Mouse (Mus musculus): ENCODE results near the gene Rbfox1.

Gene Rbfox1

DNA sequence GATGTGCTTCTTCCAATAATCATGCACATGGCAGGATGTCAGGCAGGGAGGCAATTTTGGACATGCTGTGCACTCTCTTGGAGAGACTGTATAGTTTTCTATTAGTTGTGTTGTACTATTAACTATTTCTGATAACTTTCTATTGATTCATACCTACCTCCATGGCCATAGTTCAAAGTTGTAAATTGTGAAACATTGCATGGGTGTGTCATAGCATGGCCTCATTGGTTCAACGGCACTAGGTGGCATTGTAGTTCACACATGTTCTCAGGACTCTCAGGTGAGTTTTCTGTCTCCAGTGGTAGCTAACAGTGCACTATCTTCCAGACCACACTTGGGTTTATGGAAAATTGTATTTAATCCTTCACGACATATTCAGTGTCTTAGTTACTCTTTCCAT lies 699.5 kb downstream of the Rbfox1 start:
- no peak for DNase-seq (ENCODE audit: extremely low read depth, insufficient read length, low spot score)

- no peak for DNase-seq (ENCODE audit: extremely low read depth, insufficient read length, low spot score)
Observed at GRCm38 (mm10) chr16:6585204-6585603, 700.0 kb downstream of the Rbfox1 start.

DNA sequence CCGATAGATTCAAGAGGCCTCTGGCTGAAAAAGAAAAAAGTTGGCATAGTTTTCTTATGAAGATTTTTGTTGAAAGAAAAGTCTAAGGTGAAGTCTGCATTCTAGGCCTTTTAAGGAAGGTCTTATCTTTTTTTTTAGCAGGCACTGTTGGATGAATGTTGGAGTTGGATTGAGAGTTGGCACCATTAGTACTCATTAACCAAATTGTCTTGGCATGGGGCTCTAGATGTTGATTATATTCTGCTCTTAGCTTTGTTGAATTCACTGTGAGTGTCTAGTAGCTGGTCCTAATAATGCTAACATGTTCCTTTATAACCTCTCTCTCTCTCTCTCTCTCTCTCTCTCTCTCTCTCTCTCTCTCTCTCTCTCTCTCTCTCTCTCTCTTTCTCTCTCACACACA lies 731.4 kb downstream of the Rbfox1 start:
- DNase-seq (ENCODE audit: extremely low read depth, insufficient read length, low spot score) = no peak

- DNase-seq (ENCODE audit: extremely low read depth, insufficient read length, low spot score) = no peak
Observed at GRCm38 (mm10) chr16:6640330-6640729, 755.2 kb downstream of the Rbfox1 start.

DNA sequence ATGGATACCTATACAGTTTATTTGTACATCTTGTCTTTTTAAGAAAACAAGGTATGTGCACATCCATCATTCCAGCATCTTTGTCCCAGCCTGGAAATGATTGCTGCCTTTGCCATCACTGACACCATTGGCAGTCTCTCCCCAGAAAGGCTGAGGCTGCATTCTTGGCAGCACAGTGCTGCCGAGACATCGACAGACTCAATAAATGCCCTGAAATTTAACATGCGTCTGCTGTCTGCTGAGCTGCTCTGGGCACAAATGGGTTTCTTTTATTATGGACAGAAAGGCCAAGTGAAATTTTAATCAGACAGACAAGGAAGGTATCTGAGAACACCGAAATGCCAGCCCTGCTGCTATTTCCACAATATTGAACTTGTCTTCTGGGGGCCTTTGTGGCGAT lies 761.8 kb downstream of the Rbfox1 start:
- no peak for DNase-seq (ENCODE audit: extremely low read depth, insufficient read length, low spot score)

- no peak for DNase-seq (ENCODE audit: extremely low read depth, insufficient read length, low spot score)
Observed at GRCm38 (mm10) chr16:6648753-6649152, 763.6 kb downstream of the Rbfox1 start.

- no peak for DNase-seq (ENCODE audit: extremely low read depth, insufficient read length, low spot score)
Observed at GRCm38 (mm10) chr16:6658594-6658993, 773.4 kb downstream of the Rbfox1 start.

GRCm38 (mm10) chr16:6686076-6686757 lies 801.1 kb downstream of the Rbfox1 start:
- DNase-seq (ENCODE audit: extremely low read depth, insufficient read length, low spot score) = no peak

- DNase-seq (ENCODE audit: extremely low read depth, insufficient read length, low spot score) = no peak
Observed at GRCm38 (mm10) chr16:6704847-6705246, 819.7 kb downstream of the Rbfox1 start.

- no peak for DNase-seq (ENCODE audit: extremely low read depth, insufficient read length, low spot score)
Observed at GRCm38 (mm10) chr16:6712341-6712740, 827.2 kb downstream of the Rbfox1 start.

DNA sequence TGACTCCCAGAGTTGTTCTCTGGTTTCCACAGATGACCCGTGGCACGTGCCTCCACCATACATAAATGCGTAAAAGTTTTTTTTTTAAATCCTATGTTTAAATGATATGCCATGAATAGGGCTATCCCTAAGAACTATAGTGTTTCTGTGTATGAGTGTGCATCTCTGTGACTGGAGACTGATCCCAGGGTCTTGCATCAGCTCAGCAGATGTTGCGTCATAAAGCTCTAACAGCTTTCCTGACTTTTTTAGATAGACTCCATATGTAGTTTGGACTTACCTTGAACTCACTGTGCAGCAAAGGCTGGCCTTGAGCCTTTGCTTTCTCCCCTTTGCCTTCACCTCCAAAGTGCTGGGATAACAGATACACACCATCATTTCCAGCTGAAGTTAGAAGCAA lies 830.1 kb downstream of the Rbfox1 start:
- no peak for DNase-seq (ENCODE audit: extremely low read depth, insufficient read length, low spot score)

GRCm38 (mm10) chr16:6716214-6716911 lies 831.2 kb downstream of the Rbfox1 start:
- DNase-seq (ENCODE audit: extremely low read depth, insufficient read length, low spot score) = peak; percentile 50

DNA sequence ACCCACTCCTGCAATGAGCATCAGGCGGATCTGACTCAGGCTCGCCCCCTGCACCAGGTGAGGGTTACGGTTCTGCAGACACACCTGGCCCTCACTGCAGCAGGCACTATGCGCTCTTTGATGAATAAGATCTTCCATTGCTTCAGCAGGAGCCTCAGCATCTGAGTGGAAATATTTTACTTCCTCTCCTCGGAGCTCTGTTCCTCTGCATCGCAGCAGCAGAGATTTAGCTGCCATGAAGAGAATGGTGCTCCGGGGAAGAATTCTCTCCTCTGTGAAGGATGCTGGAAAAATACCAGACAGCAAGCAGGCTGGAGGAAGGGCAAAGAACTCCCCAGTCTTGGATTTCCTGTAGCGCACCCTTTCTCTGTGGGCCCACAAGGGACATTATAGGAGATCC lies 833.9 kb downstream of the Rbfox1 start:
- no peak for DNase-seq (ENCODE audit: extremely low read depth, insufficient read length, low spot score)

GRCm38 (mm10) chr16:6732646-6733045 lies 847.5 kb downstream of the Rbfox1 start:
- DNase-seq (ENCODE audit: extremely low read depth, insufficient read length, low spot score) = no peak

DNA sequence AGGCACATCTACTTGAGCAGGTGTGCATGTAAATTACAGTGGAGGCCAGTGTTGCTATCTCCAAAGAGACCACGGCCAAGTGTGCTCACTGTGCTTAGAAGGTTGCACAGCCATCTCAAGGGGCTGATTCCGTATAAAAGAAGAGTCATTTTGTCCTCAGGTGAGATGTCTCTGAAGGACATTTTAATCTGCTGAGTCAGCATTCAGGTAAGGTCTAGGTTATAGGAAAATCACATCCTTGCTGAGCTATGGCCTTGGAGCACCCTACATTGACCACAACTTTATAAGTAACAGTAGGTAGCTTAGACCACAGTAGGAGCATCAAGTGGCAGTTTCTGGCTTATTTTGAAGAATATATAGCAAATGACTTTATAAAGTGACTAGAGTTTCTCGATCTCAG lies 848.3 kb downstream of the Rbfox1 start:
- no peak for DNase-seq (ENCODE audit: extremely low read depth, insufficient read length, low spot score)

- no peak for DNase-seq (ENCODE audit: extremely low read depth, insufficient read length, low spot score)
Observed at GRCm38 (mm10) chr16:6736566-6736965, 851.4 kb downstream of the Rbfox1 start.

GRCm38 (mm10) chr16:6736998-6737397 lies 851.8 kb downstream of the Rbfox1 start:
- DNase-seq (ENCODE audit: extremely low read depth, insufficient read length, low spot score) = no peak

GRCm38 (mm10) chr16:6746116-6746515 lies 861.0 kb downstream of the Rbfox1 start:
- no peak for DNase-seq (ENCODE audit: extremely low read depth, insufficient read length, low spot score)

DNA sequence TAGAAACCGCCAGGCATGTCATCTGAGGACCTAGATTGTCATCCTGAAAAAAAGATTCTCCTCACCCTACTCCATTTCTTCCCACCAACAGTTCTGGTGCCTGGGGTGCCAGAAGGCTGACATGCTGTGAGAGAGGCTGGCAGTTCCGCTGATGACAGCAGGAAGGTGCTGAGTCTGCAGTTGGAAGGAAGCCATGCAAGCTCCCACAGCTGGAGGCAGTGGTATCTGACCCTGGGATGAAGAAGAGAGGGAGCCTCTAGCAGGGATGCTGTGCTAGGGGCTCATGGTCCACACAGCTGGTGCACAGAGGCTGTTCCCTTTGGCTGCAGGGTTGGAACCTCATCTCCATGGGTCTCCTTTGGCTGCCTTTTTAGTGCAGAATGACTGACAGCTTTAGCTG lies 865.3 kb downstream of the Rbfox1 start:
- DNase-seq (ENCODE audit: extremely low read depth, insufficient read length, low spot score) = no peak

DNA sequence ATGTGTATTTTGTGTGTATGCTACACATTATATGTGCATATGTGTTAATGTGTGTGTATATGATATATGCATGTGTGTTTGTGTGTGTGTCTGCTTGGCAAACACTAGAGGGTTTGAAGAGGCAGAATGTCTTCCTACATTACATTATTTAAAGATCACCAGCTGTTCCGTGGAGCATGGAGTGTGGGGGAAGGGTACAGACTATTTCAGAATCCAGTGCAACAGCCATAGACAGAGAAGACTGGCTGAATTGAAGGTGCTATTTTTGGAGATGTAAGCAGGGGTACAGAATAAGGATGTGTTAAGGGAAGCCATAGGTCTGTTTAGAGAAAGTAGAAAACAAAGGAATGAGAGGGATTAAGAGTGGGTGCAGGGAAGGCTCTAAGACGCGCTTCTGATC lies 869.7 kb downstream of the Rbfox1 start:
- DNase-seq (ENCODE audit: extremely low read depth, insufficient read length, low spot score) = no peak

GRCm38 (mm10) chr16:6769495-6770237 lies 884.5 kb downstream of the Rbfox1 start:
- DNase-seq (ENCODE audit: extremely low read depth, insufficient read length, low spot score) = no peak
